Mouse (Mus musculus) cerebellum, postnatal 36 days (tissue): Measurements from ENCODE around the gene Asb1.

Experiments
- DNase-seq, 2 experiments: peaks; one replicate each; pipeline ENCODE4 v3.0.0; 2021 to 2022; ENCODE audit warnings: mixed read lengths in 2 of 2

Gene Asb1

GRCm38 (mm10) chr1:91547567-91547966 is 7.2 kb downstream of the Asb1 start:
- DNase-seq, result no peak

- DNase-seq, result no peak
Observed at GRCm38 (mm10) chr1:91549073-91549472, 8.7 kb downstream of the Asb1 start.

- no peak for DNase-seq
Observed at GRCm38 (mm10) chr1:91557099-91557498, 16.8 kb downstream of the Asb1 start.

- DNase-seq, result no peak
Observed at GRCm38 (mm10) chr1:91561226-91561625, 20.9 kb downstream of the Asb1 start.

- DNase-seq, result no peak
Observed at GRCm38 (mm10) chr1:91562977-91563590, 22.7 kb downstream of the Asb1 start.

- DNase-seq, result no peak
Observed at GRCm38 (mm10) chr1:91564004-91564403, 23.7 kb downstream of the Asb1 start.

GRCm38 (mm10) chr1:91564598-91564997 is 24.3 kb downstream of the Asb1 start:
- DNase-seq, result no peak

- DNase-seq, result no peak
Observed at GRCm38 (mm10) chr1:91567269-91567668, 26.9 kb downstream of the Asb1 start.

- DNase-seq, result no peak
Observed at GRCm38 (mm10) chr1:91572458-91572857, 32.1 kb downstream of the Asb1 start.

- DNase-seq, result peak; percentile 27 to 42
Observed at GRCm38 (mm10) chr1:91574208-91574607, 33.9 kb downstream of the Asb1 start.

GRCm38 (mm10) chr1:91577883-91578517 is 37.7 kb downstream of the Asb1 start:
- DNase-seq, result no peak

GRCm38 (mm10) chr1:91580503-91580902 is 40.2 kb downstream of the Asb1 start:
- DNase-seq, result no peak

GRCm38 (mm10) chr1:91581206-91581605 is 40.9 kb downstream of the Asb1 start:
- DNase-seq, result no peak

GRCm38 (mm10) chr1:91584969-91585835 is 44.9 kb downstream of the Asb1 start:
- no peak for DNase-seq

GRCm38 (mm10) chr1:91589738-91590137 is 49.4 kb downstream of the Asb1 start:
- DNase-seq, result no peak

- DNase-seq, result no peak
Observed at GRCm38 (mm10) chr1:91595521-91596020, 55.2 kb downstream of the Asb1 start.

- no peak for DNase-seq
Observed at GRCm38 (mm10) chr1:91597611-91598010, 57.3 kb downstream of the Asb1 start.

GRCm38 (mm10) chr1:91600671-91601361 is 60.5 kb downstream of the Asb1 start:
- DNase-seq, result peak; percentile 25 to 31

- DNase-seq, result no peak
Observed at GRCm38 (mm10) chr1:91601362-91602096, 61.2 kb downstream of the Asb1 start.

- DNase-seq, result no peak
Observed at GRCm38 (mm10) chr1:91605632-91606031, 65.3 kb downstream of the Asb1 start.

GRCm38 (mm10) chr1:91606701-91607100 is 66.4 kb downstream of the Asb1 start:
- no peak for DNase-seq

- DNase-seq, result no peak
Observed at GRCm38 (mm10) chr1:91607141-91607540, 66.8 kb downstream of the Asb1 start.
